Mouse (Mus musculus) regulatory T cell (primary cell): ENCODE measurements around the gene Dynlt1a.
"Not testable (repeated sequence)": the region's sequence is repeated elsewhere in the genome, so short reads cannot be mapped to it uniquely, and the experiment has no call there.

Experiments used
- in situ Hi-C: fragments of 300-600 bp; cut with MboI, MseI; formaldehyde crosslinking; loops from one replicate; pipeline ENCODE4 v1.15.1; 2025; ENCODE audit warnings: high pct_unique_total_duplicates

The Dynlt1a gene

GRCm38 (mm10) chr17:6317339-6317985, at the start of gene Dynlt1a:
Gene Dynlt1a (minus strand): TSS chr17:6317500.
- in situ Hi-C loops, result loop anchor here (5.0 kb wide), 3 partner anchors 55 to 340 kb away; partner anchors contain the start of genes Dynlt1f and Sytl3

GRCm38 (mm10) chr17:6355256-6355655, 38.0 kb upstream of the Dynlt1a start:
- in situ Hi-C loops, result not testable (repeated sequence)

DNA sequence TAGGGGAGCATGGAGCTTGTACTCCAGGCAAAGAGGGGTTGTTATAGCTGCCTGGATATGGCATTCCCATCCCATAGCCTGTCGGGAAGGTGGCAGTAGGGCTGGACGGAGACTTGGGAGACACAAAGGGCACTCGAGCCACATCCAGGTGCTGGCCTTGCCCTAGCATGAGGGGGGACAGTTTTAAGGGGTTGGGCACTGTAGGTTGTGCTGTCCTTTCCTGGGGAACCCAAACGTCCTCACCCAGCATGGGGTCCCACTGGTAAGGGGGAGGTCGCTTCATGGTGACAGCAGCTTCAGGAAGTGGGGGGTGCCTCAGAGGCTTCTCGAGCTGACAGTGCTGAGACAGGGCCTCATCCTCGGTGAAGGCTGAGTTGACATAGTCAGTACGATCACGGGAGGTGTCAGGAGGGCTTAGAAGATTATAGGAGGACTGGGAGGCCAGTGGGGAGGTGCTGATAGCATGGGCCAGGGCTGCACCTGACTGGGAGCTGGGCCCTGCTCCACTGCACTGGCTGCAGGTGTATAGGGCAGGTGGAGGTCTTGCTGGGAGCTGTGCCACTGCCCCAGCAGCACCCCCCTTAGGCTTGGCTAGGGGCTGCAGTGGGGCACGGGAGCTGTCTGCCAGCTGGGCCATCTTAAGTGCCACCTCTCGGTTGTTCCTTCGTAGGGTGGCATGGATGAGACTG, 25.4 kb upstream of the Dynlt1a start:
- in situ Hi-C loops, result not testable (repeated sequence)

DNA sequence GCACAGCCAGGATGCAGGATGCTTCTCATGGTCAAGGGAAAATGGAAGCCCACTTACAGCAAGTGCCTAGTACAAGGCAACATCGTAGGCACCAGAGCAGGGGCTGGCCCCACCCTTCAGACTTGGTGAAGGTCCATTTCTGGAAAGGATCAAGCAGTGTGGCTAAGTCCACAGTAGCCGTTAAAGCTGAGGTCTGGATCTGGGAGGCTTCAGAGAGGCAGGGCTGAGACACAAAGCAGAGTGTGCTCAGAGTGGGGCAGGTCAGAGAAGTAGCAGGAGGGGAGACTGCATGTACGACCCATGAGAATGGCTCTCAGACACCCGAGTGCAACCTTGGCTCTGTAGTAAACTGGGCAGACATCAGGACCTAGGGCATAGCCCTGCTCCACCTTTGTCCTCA, 11.7 kb upstream of the Dynlt1a start:
- in situ Hi-C loops, result not testable (repeated sequence)

GRCm38 (mm10) chr17:6327554-6327953, 10.3 kb upstream of the Dynlt1a start:
- in situ Hi-C loops, result not testable (repeated sequence)

GRCm38 (mm10) chr17:6325543-6325942, 8.2 kb upstream of the Dynlt1a start:
- in situ Hi-C loops, result not testable (repeated sequence)

DNA sequence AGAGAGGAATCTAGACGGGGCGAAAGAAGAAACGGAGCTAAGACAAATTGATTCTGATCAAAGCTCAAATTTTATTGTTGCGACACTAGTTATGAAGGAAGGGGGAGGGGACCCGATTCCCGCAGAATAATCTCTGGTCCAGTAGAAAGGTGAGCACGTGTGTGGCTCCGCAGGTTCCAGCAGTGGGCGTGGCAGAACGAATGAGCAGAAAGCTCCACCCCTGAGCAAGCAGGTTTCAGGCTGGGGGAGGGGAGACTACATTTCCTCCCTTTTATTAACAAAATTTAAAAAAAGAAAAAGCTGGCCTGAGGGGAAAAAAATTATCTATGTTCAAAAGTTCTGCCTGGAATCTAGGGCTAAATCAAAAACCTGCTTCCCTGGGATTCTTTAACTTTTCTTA, 7.7 kb upstream of the Dynlt1a start:
- in situ Hi-C loops, result not testable (repeated sequence)

DNA sequence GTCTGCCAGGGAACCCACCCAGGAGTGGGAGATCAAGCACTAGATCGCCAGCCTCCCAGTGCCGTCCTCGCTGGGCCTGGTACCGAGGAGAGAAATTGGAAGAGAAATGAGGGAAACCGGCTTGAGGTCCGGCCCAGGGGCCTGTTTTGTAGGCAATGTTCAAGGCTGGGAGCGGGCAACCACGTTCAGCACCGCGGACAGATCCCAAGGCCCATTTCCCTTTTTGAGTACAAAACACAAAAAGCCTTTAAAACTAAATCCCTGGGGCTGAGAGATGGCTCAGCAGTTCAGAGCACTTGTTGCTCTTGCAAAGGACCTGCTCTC, 4.4 kb upstream of the Dynlt1a start:
- in situ Hi-C loops, result not testable (repeated sequence)

- in situ Hi-C loops, result not testable (repeated sequence)
Observed at GRCm38 (mm10) chr17:6321081-6321777, 3.9 kb upstream of the Dynlt1a start.

GRCm38 (mm10) chr17:6316379-6317126, 747 bp downstream of the Dynlt1a start:
- in situ Hi-C loops, result loop anchor here (5.0 kb wide), 3 partner anchors 54 to 341 kb away; partner anchors contain the start of genes Dynlt1f and Sytl3

GRCm38 (mm10) chr17:6315706-6316105, 1.6 kb downstream of the Dynlt1a start:
- in situ Hi-C loops, result loop anchor here (5.0 kb wide), 3 partner anchors 53 to 342 kb away; partner anchors contain the start of genes Dynlt1f and Sytl3

DNA sequence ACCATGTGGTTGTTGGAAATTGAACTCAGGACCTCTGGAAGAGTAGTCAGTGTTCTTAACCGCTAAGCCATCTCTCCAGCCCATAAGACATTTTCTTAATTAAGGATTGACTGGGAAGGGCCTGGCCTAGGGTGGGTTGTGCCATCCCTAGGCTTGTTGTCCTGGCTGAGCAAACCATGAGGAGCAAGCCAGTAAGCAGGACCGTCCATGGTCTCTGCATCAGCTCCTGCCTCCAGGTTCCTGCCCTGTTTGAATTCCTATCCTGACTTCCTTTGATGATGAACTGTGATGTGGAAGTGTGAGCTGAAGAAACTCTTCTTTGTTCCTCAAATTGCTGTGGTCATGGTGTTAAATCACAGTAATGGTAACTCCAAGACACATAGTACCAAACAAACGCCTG, 2.8 kb downstream of the Dynlt1a start:
- in situ Hi-C loops, result not testable (repeated sequence)

DNA sequence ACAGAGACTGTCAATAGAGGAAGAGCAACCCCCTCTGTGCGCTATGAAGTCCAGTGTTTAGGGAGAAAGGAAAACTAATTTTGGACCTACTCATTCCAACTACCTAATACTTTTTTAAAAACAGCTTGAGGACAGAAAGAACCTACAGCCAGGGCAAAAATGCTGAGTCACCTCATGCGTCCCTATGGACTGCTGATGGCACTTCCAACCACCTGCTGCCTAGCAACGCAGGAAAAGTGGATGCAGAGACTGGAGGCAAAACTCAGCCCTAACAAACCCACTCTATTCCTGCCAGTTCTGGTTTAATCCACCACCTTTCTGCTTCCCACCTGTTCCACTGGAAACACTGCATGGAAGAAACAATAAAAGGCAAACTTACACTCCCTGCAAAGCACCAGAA, 4.5 kb downstream of the Dynlt1a start:
- in situ Hi-C loops, result not testable (repeated sequence)

DNA sequence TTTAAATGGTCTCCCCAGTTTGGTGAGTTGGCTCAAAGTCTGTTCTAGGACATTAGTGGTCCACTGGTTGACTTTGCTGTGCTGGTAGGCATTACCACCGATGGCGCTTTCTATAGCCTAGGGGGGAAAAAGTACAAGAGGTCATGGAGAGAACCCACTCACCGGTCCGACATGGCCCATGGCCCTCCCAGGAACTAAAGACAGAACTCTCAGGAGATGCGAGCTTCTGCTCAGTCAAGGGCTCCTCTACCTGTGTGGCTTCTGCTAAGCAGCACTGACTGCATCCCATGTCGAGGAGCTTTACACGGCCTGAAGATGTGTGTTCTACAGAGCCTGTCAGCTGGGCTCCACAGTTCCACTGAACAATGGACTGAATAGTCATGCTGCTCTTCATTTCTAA, 5.6 kb downstream of the Dynlt1a start:
- in situ Hi-C loops, result not testable (repeated sequence)

- in situ Hi-C loops, result not testable (repeated sequence)
Observed at GRCm38 (mm10) chr17:6306503-6306902, 10.8 kb downstream of the Dynlt1a start.

- in situ Hi-C loops, result not testable (repeated sequence)
Observed at GRCm38 (mm10) chr17:6305656-6306270, 11.5 kb downstream of the Dynlt1a start.

DNA sequence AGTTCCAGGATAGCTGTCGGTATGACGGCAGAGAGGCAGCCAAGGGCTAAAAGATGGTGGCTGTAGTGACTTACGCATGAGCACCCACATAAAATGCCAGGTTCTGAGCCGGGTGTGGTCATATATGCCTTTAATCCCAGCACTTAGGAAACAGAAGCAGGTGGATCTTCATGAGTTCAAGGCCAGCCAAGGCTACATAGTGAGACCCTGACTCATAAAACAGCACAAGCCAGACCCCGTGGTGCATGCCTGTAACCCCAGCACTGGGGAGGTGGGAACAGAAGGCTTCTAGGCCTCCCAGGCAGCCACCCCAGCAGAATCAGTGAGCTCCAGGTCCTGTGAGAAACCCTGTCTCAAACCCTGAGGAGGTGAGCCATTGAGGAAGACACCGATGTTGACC, 12.4 kb downstream of the Dynlt1a start:
- in situ Hi-C loops, result loop anchor here (5.0 kb wide), 1 partner anchor 312 kb away; no protein-coding TSS in a partner anchor

GRCm38 (mm10) chr17:6300190-6300863, 17.0 kb downstream of the Dynlt1a start:
- in situ Hi-C loops, result loop anchor here (5.0 kb wide), 1 partner anchor 317 kb away; no protein-coding TSS in a partner anchor

DNA sequence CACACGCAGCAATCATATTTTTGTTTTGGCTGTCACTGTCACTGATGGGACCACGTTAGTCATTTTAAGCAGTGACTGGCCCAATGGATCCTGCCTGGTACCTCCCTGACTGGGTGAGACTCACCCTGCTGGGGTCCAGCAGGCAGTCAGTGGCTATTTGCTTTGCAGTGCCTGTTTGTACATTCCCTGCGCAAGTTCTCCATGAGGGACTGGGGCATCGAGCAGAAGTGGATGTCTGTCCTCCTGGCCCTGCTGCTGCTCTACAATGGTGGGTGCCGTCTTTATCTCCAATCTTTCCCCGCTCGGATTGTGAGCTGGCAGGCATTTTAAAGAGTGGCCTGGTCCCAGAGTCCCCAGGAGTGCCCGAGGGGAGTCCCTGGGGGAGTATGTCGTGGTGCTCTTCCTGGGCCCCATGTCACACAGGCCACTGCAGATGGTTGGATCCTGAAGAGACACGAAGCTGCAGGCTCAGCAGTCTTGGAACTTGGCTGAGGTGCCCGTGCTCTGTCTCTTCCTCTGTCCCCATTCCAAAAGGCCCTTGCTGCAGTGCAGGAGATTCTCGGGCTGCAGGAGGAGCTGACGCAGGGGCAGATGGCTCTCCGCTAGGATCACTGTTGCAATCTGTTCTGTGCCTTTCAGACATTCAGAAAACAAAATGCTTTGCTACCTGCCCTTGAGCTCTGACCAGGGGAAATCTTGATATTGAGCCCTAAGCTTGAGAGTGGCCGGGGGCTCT, 20.1 kb downstream of the Dynlt1a start:
- in situ Hi-C loops, result not testable (repeated sequence)

DNA sequence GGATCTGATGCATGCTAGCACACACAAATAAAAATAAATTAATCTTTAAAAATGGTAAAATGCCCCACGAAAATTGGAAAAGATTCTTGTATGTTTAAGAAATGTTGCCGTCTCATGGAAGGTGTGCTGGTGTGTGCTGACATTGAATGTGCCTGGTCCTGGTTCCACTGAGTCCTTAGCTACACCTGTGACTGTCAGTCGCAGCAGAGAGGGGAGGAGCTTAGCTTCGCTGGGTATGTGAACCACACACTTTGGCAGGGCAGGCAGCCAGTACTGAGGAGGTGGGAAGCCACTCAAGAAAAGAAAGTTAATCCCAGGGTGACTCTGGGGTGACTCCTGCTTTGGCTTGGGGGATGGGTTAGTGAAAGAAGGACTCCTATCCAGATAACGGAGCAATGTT, 23.4 kb downstream of the Dynlt1a start:
- in situ Hi-C loops, result loop anchor here (5.0 kb wide), 1 partner anchor 158 kb away; no protein-coding TSS in a partner anchor
